Mouse (Mus musculus) effector memory CD4-positive, alpha-beta T cell, adult 5 months (primary cell): Measurements from ENCODE around the gene Nav1. TPM values are rescaled to one million over a fixed set of nuclear protein-coding genes. Genes with fewer than 3 reads are reported as not detected.

Experiments
- polyA plus RNA-seq: library from polyadenylated mRNA; unstranded; fragments of 100-300 nt; shearing (Covaris generic); gene quantifications from one replicate; pipeline ENCODE4 v1.2.1, GENCODE M21; 2017

Gene Nav1
- not detected for polyA plus RNA-seq

GRCm38 (mm10) chr1:135607019-135607418, at the start of gene Nav1:
Nav1 (minus strand) TSS chr1:135607295.

GRCm38 (mm10) chr1:135429901-135430668, 177.0 kb downstream of the Nav1 start, which contains the start of gene Ipo9:
Ipo9 (minus strand) TSS chr1:135430499.

Other genes with a start within 250 kb of the Nav1 start
- gene Shisa4, start 232.1 kb downstream of the Nav1 start, polyA plus RNA-seq, result 0.26 TPM
- gene Ipo9, start 176.8 kb downstream of the Nav1 start, polyA plus RNA-seq, result 60.3 TPM
- 91.3 TPM for gene Csrp1, start 112.8 kb upstream of the Nav1 start, polyA plus RNA-seq
- 0.52 TPM for gene Phlda3, start 158.8 kb upstream of the Nav1 start, polyA plus RNA-seq
- not detected for gene Tnni1, start 172.1 kb upstream of the Nav1 start, polyA plus RNA-seq
- gene Lad1, start 211.3 kb upstream of the Nav1 start, polyA plus RNA-seq, result not detected
- not detected for gene Tnnt2, start 229.1 kb upstream of the Nav1 start, polyA plus RNA-seq